Mouse (Mus musculus): Measurements from ENCODE around the gene Srpr. TPM values are rescaled to one million over a fixed set of nuclear protein-coding genes. Genes with fewer than 3 reads are reported as not detected.

Srpr gene
- polyA plus RNA-seq, 1 experiment: 39.7 TPM

DNA sequence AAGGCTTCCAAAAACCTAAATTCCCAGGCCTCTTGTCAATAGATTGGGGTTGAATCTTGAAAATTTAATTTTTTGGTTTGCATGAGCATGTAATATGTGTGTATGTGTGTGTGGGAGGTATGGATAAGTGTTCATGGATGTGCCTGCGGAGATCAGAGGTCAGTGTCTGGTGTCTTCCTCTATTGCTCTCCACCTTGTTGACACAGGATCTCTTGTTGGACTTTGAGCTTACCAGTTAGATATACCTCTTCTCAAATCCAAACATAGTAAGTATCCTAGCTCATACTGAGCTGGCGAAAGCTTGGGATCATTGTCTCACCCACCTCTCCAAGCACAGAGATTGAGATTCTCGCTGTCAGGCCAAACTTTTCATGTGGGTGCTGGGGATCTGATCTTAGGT is 90.4 kb downstream of the Srpr start:
- Histone ChIP-seq H3K4me3 (ENCODE audit: low read depth, low read length) (no peak overlapping the region), H3K27me3 (ENCODE audit: control insufficient read depth, insufficient read depth, low read length) (no peaks in the 10 kb centered on the region), H3K27ac (ENCODE audit: insufficient read depth, low read depth, low read length) (peak overlapping the region; percentile 97), H3K4me1 (ENCODE audit: control insufficient read depth, insufficient read depth, insufficient read length, low read length) (peaks cover 17% of the 10 kb centered on the region), H3K36me3 (ENCODE audit: control insufficient read depth, insufficient read depth, low read length) (no peaks in the 10 kb centered on the region)
- 51% methylated on average over 3 of the region's 3 CpGs for WGBS
- no peak for TF ChIP-seq POLR2A (IDR thresholded peaks at IDR 0.05; ENCODE audit: low read depth, low read length)
- no peak for TF ChIP-seq CTCF (IDR thresholded peaks at IDR 0.05; ENCODE audit: extremely low read depth, insufficient read length, insufficient replicate concordance, low read depth, low read length)

DNA sequence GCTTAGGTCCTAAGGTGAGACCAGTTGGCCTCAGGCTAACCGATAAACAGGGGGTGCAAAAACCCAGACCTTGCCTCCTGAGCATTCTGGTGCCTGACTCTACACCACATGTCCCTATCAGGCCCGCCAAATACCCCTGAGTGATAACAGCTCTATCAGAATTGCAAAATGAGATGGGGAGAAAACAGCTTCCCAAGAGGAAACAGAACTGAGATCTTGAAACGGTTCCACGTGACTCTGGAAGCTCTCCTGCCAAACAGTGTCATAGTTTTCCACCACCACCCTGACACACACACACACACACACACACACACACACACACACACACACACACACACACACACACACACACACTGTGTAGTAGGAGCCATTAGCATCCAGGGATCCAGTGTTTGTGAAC is 90.9 kb downstream of the Srpr start:
- no peaks in the 10 kb centered on the region for H3K27me3 ChIP-seq (ENCODE audit: control insufficient read depth, insufficient read depth, low read length)
- no peak overlapping the region for H3K4me3 ChIP-seq (ENCODE audit: low read depth, low read length)
- H3K36me3 ChIP-seq (ENCODE audit: control insufficient read depth, insufficient read depth, low read length): no peaks in the 10 kb centered on the region
- TF ChIP-seq POLR2A (IDR thresholded peaks at IDR 0.05; ENCODE audit: low read depth, low read length) (no peak), CTCF (IDR thresholded peaks at IDR 0.05; ENCODE audit: extremely low read depth, insufficient read length, insufficient replicate concordance, low read depth, low read length) (no peak)
- H3K27ac ChIP-seq (ENCODE audit: insufficient read depth, low read depth, low read length): peak overlapping the region; percentile 97
- peaks cover 17% of the 10 kb centered on the region for H3K4me1 ChIP-seq (ENCODE audit: control insufficient read depth, insufficient read depth, insufficient read length, low read length)
- WGBS: 20% methylated on average over 4 of the region's 4 CpGs

DNA sequence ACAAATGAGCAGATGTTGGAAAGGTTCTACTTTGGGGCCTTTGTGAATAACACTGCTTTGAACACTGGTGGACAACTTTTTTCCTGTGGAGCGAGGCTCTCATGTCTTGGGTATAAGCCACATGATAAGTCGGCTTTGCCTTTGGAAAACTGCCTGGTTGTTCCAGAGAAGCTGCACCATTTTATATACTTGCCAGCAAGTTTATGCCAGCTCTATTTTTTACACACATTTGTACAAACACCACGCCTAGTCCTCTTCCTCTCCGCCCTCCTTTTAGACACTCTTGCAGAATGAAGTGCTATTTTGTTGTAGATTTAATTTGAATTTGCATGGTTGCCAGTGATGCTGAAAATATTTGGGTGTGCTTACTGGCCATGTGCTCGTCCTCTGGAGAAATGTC is 93.5 kb downstream of the Srpr start:
- Histone ChIP-seq H3K27me3 (ENCODE audit: control insufficient read depth, insufficient read depth, low read length) (no peaks in the 10 kb centered on the region), H3K4me1 (ENCODE audit: control insufficient read depth, insufficient read depth, insufficient read length, low read length) (peaks cover 20% of the 10 kb centered on the region), H3K27ac (ENCODE audit: insufficient read depth, low read depth, low read length) (no peak overlapping the region), H3K36me3 (ENCODE audit: control insufficient read depth, insufficient read depth, low read length) (no peaks in the 10 kb centered on the region), H3K4me3 (ENCODE audit: low read depth, low read length) (no peak overlapping the region)
- WGBS: 71% methylated on average over 5 of the region's 5 CpGs
- TF ChIP-seq CTCF (IDR thresholded peaks at IDR 0.05; ENCODE audit: extremely low read depth, insufficient read length, insufficient replicate concordance, low read depth, low read length) (no peak), POLR2A (IDR thresholded peaks at IDR 0.05; ENCODE audit: low read depth, low read length) (no peak)

Other genes with a start within 250 kb of the Srpr start
- 97.6 and 354 TPM in 2 replicates for gene St3gal4, start 80.9 kb upstream of the Srpr start, polyA plus RNA-seq (2012; rRNA removed)
- 9.4 and 18.4 TPM in 2 replicates for gene Dcps, start 24.1 kb upstream of the Srpr start, polyA plus RNA-seq (2012; rRNA removed)
- 10.4 and 13.0 TPM in 2 replicates for gene Tirap, start 116 bp downstream of the Srpr start, polyA plus RNA-seq (2012; rRNA removed)
- 6.1 and 10.6 TPM in 2 replicates for gene Foxred1, start 10.9 kb downstream of the Srpr start, polyA plus RNA-seq (2012; rRNA removed)
- gene Fam118b, start 67.6 kb downstream of the Srpr start, polyA plus RNA-seq (2012; rRNA removed): 10.8 and 17.2 TPM in 2 replicates
- gene Rpusd4, start 67.7 kb downstream of the Srpr start, polyA plus RNA-seq (2012; rRNA removed): 2.9 and 3.8 TPM in 2 replicates
- 1.4 TPM in 2 replicates for gene Cdon, start 221.0 kb downstream of the Srpr start, polyA plus RNA-seq (2012; rRNA removed)